Mouse (Mus musculus): Measurements from ENCODE around the gene Rrad. TPM values are rescaled to one million over a fixed set of nuclear protein-coding genes. Genes with fewer than 3 reads are reported as not detected.
"Not testable (repeated sequence)": the region's sequence is repeated elsewhere in the genome, so short reads cannot be mapped to it uniquely, and the experiment has no call there.

Gene Rrad
- polyA plus RNA-seq (2014; fragmentation: Nextera tagmentation; extraction: Ambion mirVana), result 1.6 and 3.6 TPM in 2 replicates

DNA sequence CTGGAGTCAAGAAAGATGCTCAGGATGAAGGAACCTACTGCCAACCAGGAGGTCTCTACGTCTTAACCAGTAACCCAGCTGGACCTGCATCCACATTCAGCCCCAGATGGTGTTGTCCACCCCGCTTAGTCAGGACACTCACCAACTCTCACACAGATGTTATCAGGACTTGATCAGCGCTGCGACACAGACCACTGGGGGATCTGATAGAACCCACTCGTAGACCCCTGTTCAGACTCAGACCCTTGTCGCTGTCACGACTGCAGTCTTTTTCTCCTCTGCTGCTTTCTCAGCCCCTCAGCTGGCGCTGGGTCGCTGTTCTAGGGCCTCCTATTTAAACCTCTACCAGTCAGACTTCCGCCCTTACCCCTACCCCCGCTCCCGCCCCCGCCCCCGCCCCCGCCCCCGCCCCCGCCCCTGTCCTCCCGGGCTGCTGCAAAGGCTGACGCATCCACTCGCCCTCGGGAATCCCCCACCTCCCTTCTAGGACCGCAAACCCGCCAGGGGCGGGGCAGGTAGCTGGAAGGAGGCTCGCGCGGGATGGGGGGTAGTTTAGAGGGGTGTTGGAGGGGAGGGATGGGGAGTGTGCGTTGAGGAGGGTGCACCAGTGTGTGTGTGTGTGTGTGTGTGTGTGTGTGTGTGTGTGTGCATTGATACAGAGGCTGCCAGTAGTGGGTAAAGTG is at the start of gene Rrad:
Gene Rrad, minus strand, starts transcription at position 347 of the 683 bp plus-strand sequence.
- peak within 1 kb of the TSS; percentile 39 for H3K9ac ChIP-seq (replicated peaks; ENCODE audit: low read depth, low read length)
- no peak within 1 kb of the TSS for H3K27ac ChIP-seq (ENCODE audit: low read depth, low read length)
- peak within 1 kb of the TSS; percentile 51 for H3K4me2 ChIP-seq (ENCODE audit: low read depth, low read length)
- H3K9me3 ChIP-seq (ENCODE audit: control insufficient read depth, low read length), result no peaks in the 10 kb centered on the region
- H3K4me3 ChIP-seq (ENCODE audit: low read depth, low read length), result peak within 1 kb of the TSS; percentile 29
- H3K27me3 ChIP-seq (ENCODE audit: control insufficient read depth, insufficient read depth, low read length), result peaks cover 2% of the 10 kb centered on the region; the same call in 1 of the 2 replicates
- WGBS, result under 1% methylated on average over 28 of the region's 28 CpGs
- peaks cover 6% of the 10 kb centered on the region; the same call in 1 of the 2 replicates for H3K36me3 ChIP-seq (ENCODE audit: control insufficient read depth, insufficient read depth, low read length)
- peak; percentile 59 for ATAC-seq (ENCODE audit: low read depth)
- H3K4me1 ChIP-seq (ENCODE audit: control insufficient read depth, insufficient read depth, low read length), result peaks cover 5% of the 10 kb centered on the region; the same call in 1 of the 2 replicates

DNA sequence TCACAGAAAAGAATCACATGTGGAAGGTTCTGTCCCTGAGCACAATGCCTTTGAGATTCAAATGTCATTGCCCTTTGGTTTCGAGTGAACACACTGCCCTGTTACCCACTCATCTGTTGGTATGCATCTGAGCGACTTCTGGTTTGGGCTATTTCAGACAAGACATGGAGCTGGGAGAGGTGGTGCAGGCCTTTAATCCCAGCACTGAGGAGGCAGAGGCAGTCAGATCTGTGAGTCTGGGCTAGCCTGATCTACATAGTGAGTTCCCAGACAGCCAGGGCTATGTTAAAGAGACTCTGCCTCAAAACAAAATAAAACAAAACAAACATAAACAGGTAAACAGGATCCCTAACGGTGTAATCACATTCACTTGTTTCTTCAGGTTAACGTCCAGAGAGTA is 24.5 kb upstream of the Rrad start:
- no peak for ATAC-seq (ENCODE audit: low read depth)

DNA sequence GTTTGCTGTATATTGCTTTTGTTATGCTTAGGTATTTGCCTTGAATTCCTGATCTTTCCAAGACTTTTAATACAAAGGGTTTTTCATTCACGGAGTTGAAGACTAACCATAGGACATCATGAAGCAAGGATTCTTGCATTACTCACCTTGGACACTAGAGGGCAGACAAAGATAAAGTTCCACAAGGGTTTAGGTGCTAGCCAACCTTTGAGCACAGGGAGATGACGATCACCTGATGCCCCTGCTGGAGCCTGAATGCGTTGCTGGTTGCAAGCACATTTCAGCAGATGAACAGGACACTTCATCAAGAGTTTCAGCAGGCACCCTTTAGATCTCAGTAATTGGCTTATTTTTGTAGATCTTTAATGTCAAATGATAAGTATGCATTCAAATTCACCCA is 23.9 kb upstream of the Rrad start:
- Histone ChIP-seq H3K27ac (ENCODE audit: low read depth, low read length) (no peak overlapping the region), H3K4me3 (ENCODE audit: low read depth, low read length) (no peak overlapping the region), H3K4me1 (ENCODE audit: control insufficient read depth, insufficient read depth, low read length) (no peaks in the 10 kb centered on the region), H3K9ac (replicated peaks; ENCODE audit: low read depth, low read length) (no peak overlapping the region), H3K36me3 (ENCODE audit: control insufficient read depth, insufficient read depth, low read length) (no peaks in the 10 kb centered on the region), H3K27me3 (ENCODE audit: control insufficient read depth, insufficient read depth, low read length) (no peaks in the 10 kb centered on the region), H3K4me2 (ENCODE audit: low read depth, low read length) (no peak overlapping the region), H3K9me3 (ENCODE audit: control insufficient read depth, low read length) (no peaks in the 10 kb centered on the region)
- 1% methylated on average over 3 of the region's 3 CpGs for WGBS
- peak; percentile 92 for ATAC-seq (ENCODE audit: low read depth)

More for the DNA sequence above, 24.5 kb upstream of the Rrad start:
- no peak overlapping the region for H3K4me2 ChIP-seq (ENCODE audit: low read depth, low read length)
- no peak overlapping the region for H3K9ac ChIP-seq (replicated peaks; ENCODE audit: low read depth, low read length)
- H3K4me3 ChIP-seq (ENCODE audit: low read depth, low read length), result no peak overlapping the region
- 74% methylated on average over 4 of the region's 4 CpGs for WGBS
- H3K36me3 ChIP-seq (ENCODE audit: control insufficient read depth, insufficient read depth, low read length), result no peaks in the 10 kb centered on the region
- H3K27me3 ChIP-seq (ENCODE audit: control insufficient read depth, insufficient read depth, low read length), result no peaks in the 10 kb centered on the region
- no peaks in the 10 kb centered on the region for H3K4me1 ChIP-seq (ENCODE audit: control insufficient read depth, insufficient read depth, low read length)
- H3K27ac ChIP-seq (ENCODE audit: low read depth, low read length), result no peak overlapping the region
- H3K9me3 ChIP-seq (ENCODE audit: control insufficient read depth, low read length), result no peaks in the 10 kb centered on the region

DNA sequence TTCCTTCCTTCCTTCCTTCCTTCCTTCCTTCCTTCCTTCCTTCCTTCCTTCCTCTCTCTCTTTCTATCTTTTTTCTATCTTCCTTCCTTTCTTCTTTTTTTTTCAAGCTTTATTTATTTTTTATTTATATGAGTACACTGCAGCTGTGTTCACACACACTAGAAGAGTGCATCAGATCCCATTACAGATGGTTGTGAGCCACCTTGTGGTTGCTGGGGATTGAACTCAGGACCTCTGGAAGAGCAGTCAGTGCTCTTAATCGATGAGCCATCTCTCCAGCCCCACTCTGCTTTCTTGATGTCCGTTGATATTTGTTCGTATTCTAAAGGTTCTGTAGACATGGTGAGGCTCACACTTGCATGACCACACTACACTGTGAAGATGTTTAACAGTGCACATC is 13.1 kb upstream of the Rrad start:
- H3K36me3 ChIP-seq (ENCODE audit: control insufficient read depth, insufficient read depth, low read length); H3K27ac ChIP-seq (ENCODE audit: low read depth, low read length); H3K9ac ChIP-seq (replicated peaks; ENCODE audit: low read depth, low read length); H3K4me3 ChIP-seq (ENCODE audit: low read depth, low read length); H3K9me3 ChIP-seq (ENCODE audit: control insufficient read depth, low read length); H3K27me3 ChIP-seq (ENCODE audit: control insufficient read depth, insufficient read depth, low read length); ATAC-seq (ENCODE audit: low read depth); H3K4me2 ChIP-seq (ENCODE audit: low read depth, low read length): not testable (repeated sequence)
- 79% methylated on average over 3 of the region's 3 CpGs for WGBS
- H3K4me1 ChIP-seq (ENCODE audit: control insufficient read depth, insufficient read depth, low read length), result peaks cover 16% of the 10 kb centered on the region

GRCm38 (mm10) chr8:104642324-104642654 is 11.2 kb upstream of the Rrad start:
- H3K36me3 ChIP-seq (ENCODE audit: control insufficient read depth, insufficient read depth, low read length), result 0 out of 2 replicates have a peak, but pooled peaks cover 6% of the 10 kb centered on the region
- WGBS, result 68% methylated on average over 6 of the region's 6 CpGs
- H3K9ac ChIP-seq (replicated peaks; ENCODE audit: low read depth, low read length), result peak overlapping the region; percentile 72
- H3K4me3 ChIP-seq (ENCODE audit: low read depth, low read length), result peak overlapping the region; percentile 76
- H3K9me3 ChIP-seq (ENCODE audit: control insufficient read depth, low read length), result no peaks in the 10 kb centered on the region
- H3K4me1 ChIP-seq (ENCODE audit: control insufficient read depth, insufficient read depth, low read length), result peaks cover 16% of the 10 kb centered on the region
- peak overlapping the region; percentile 86 for H3K4me2 ChIP-seq (ENCODE audit: low read depth, low read length)
- H3K27me3 ChIP-seq (ENCODE audit: control insufficient read depth, insufficient read depth, low read length), result no peaks in the 10 kb centered on the region
- ATAC-seq (ENCODE audit: low read depth), result peak; percentile 35; the same call in 1 of the 2 replicates
- peak overlapping the region; percentile 83 for H3K27ac ChIP-seq (ENCODE audit: low read depth, low read length)

GRCm38 (mm10) chr8:104641426-104642323 is 10.5 kb upstream of the Rrad start, which contains the start of gene Ciao2b:
Gene Ciao2b, minus strand, starts transcription at chr8:104641965.
- Histone ChIP-seq H3K4me2 (ENCODE audit: low read depth, low read length) (peak within 1 kb of the TSS; percentile 86), H3K9ac (replicated peaks; ENCODE audit: low read depth, low read length) (peak within 1 kb of the TSS; percentile 72), H3K4me3 (ENCODE audit: low read depth, low read length) (peak within 1 kb of the TSS; percentile 76), H3K27ac (ENCODE audit: low read depth, low read length) (peak within 1 kb of the TSS; percentile 83), H3K27me3 (ENCODE audit: control insufficient read depth, insufficient read depth, low read length) (no peaks in the 10 kb centered on the region), H3K9me3 (ENCODE audit: control insufficient read depth, low read length) (no peaks in the 10 kb centered on the region), H3K4me1 (ENCODE audit: control insufficient read depth, insufficient read depth, low read length) (peaks cover 16% of the 10 kb centered on the region), H3K36me3 (ENCODE audit: control insufficient read depth, insufficient read depth, low read length) (peaks cover 10% of the 10 kb centered on the region; the same call in 1 of the 2 replicates)
- WGBS, result under 1% methylated on average over 66 of the region's 66 CpGs
- ATAC-seq (ENCODE audit: low read depth), result peak; percentile 97

- 12% methylated on average over 25 of the region's 25 CpGs for whole genome bisulfite sequencing
- Histone ChIP-seq H3K9ac (replicated peaks; ENCODE audit: low read depth, low read length) (peak overlapping the region; percentile 72), H3K9me3 (ENCODE audit: control insufficient read depth, low read length) (no peaks in the 10 kb centered on the region), H3K4me2 (ENCODE audit: low read depth, low read length) (peak overlapping the region; percentile 86), H3K36me3 (ENCODE audit: control insufficient read depth, insufficient read depth, low read length) (peaks cover 10% of the 10 kb centered on the region; the same call in 1 of the 2 replicates), H3K4me3 (ENCODE audit: low read depth, low read length) (peak overlapping the region; percentile 76), H3K4me1 (ENCODE audit: control insufficient read depth, insufficient read depth, low read length) (peaks cover 16% of the 10 kb centered on the region), H3K27ac (ENCODE audit: low read depth, low read length) (no peak overlapping the region), H3K27me3 (ENCODE audit: control insufficient read depth, insufficient read depth, low read length) (no peaks in the 10 kb centered on the region)
- peak; percentile 21 for ATAC-seq (ENCODE audit: low read depth)
Measured at GRCm38 (mm10) chr8:104640831-104641370, 9.8 kb upstream of the Rrad start.

- H3K27ac ChIP-seq (ENCODE audit: low read depth, low read length), result no peak overlapping the region
- no peaks in the 10 kb centered on the region for H3K27me3 ChIP-seq (ENCODE audit: control insufficient read depth, insufficient read depth, low read length)
- no peak for ATAC-seq (ENCODE audit: low read depth)
- peak overlapping the region; percentile 86 for H3K4me2 ChIP-seq (ENCODE audit: low read depth, low read length)
- peak overlapping the region; percentile 76; the same call in 1 of the 2 replicates for H3K4me3 ChIP-seq (ENCODE audit: low read depth, low read length)
- 92% methylated on average over 7 of the region's 7 CpGs for WGBS
- peaks cover 16% of the 10 kb centered on the region for H3K4me1 ChIP-seq (ENCODE audit: control insufficient read depth, insufficient read depth, low read length)
- 0 out of 2 replicates have a peak overlapping the region, but pooled peaks have one; percentile 8 for H3K9ac ChIP-seq (replicated peaks; ENCODE audit: low read depth, low read length)
- peaks cover 11% of the 10 kb centered on the region; the same call in 1 of the 2 replicates for H3K36me3 ChIP-seq (ENCODE audit: control insufficient read depth, insufficient read depth, low read length)
- no peaks in the 10 kb centered on the region for H3K9me3 ChIP-seq (ENCODE audit: control insufficient read depth, low read length)
Measured at GRCm38 (mm10) chr8:104640241-104640640, 9.1 kb upstream of the Rrad start.

All from neural tube, embryonic 14.5 days (tissue).